Mouse (Mus musculus) erythroblast, embryonic 14.5 days (primary cell): ENCODE data around the gene Bicdl1.

Source experiments
- GATA1 ChIP-seq: IDR thresholded peaks from 2 replicates; pipeline ENCODE4 v1.6.1; 2012; ENCODE audit warnings: low read length, inconsistent platforms, mixed read lengths
- TAL1 ChIP-seq: IDR thresholded peaks from 3 replicates; pipeline ENCODE4 v1.6.1; 2012; ENCODE audit warnings: low read length, inconsistent platforms, mixed read lengths

DNA sequence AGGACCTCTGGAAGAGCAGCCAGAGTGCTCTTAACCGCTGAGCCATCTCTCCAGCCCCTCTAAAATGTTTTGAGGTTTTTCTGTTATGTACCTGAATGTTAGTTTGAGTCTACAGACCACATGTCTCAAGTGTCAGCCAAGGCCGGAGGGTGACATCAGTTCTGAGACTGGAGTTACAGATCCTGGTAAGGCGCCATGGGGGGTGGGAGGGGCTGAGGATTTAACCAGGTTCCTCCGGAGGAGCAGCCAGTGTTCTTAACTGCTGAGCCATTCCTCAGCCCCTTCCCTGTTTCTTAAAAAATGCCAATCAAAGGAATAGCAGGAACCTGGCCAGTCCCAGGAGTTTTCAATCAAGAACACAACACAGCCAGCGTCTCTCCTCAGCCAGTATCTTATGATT is 101.1 kb downstream of the Bicdl1 start:
- TF ChIP-seq GATA1 (no peak), TAL1 (no peak)
